Mouse (Mus musculus): ENCODE measurements at regions not wholly inside any gene's neighbourhood (a gene's known extent, or its start where the extent isn't known, plus 50 kb on each side); places are given as distances from the start of the nearest gene placed in this dataset.

GRCm38 (mm10) chr1:137034586-137034985 lies 74.3 kb upstream of the Nr5a2 start:
- TF ChIP-seq CTCF (IDR thresholded peaks at IDR 0.05) (no peak), EP300 (IDR thresholded peaks at IDR 0.05; ENCODE audit: insufficient read depth, low read depth, low read length) (no peak), POLR2A (IDR thresholded peaks at IDR 0.05; ENCODE audit: insufficient read depth, low read depth, low read length) (no peak)
